Mouse (Mus musculus) ovary, postnatal 14 days (tissue): ENCODE measurements around the gene Alg2.
A peak's percentile ranks its signal among the peaks of the same experiment; 100 is the strongest.

Experiments
- DNase-seq: peaks from one replicate; pipeline ENCODE4 v3.0.0; 2022; ENCODE audit warnings: low spot score

Alg2 gene

GRCm38 (mm10) chr4:47473968-47474729, at the start of gene Alg2, which contains the start of gene Sec61b:
Gene Alg2, minus strand, starts transcription at chr4:47474333.
Gene Sec61b, plus strand, starts transcription at chr4:47474658.
- peak; percentile 88 for DNase-seq

- peak; percentile 24 for DNase-seq
These were observed 47.9 kb upstream of the Alg2 start for GRCm38 (mm10) chr4:47521884-47522605.

GRCm38 (mm10) chr4:47520076-47520475, 45.9 kb upstream of the Alg2 start:
- DNase-seq: no peak

GRCm38 (mm10) chr4:47518551-47519181, 44.5 kb upstream of the Alg2 start:
- DNase-seq: no peak

GRCm38 (mm10) chr4:47504841-47505517, 30.8 kb upstream of the Alg2 start:
- DNase-seq: no peak

- DNase-seq: no peak
These were observed 28.9 kb upstream of the Alg2 start for GRCm38 (mm10) chr4:47503045-47503444.

GRCm38 (mm10) chr4:47502546-47502971, 28.4 kb upstream of the Alg2 start:
- peak; percentile 33 for DNase-seq

- DNase-seq: no peak
These were observed 25.0 kb upstream of the Alg2 start for GRCm38 (mm10) chr4:47499121-47499545.

- no peak for DNase-seq
These were observed 23.8 kb upstream of the Alg2 start for GRCm38 (mm10) chr4:47497811-47498385.

GRCm38 (mm10) chr4:47494686-47495085, 20.6 kb upstream of the Alg2 start:
- no peak for DNase-seq

- no peak for DNase-seq
These were observed 20.0 kb upstream of the Alg2 start for GRCm38 (mm10) chr4:47494137-47494536.

GRCm38 (mm10) chr4:47493456-47493855, 19.3 kb upstream of the Alg2 start:
- DNase-seq: no peak

- no peak for DNase-seq
These were observed 18.4 kb upstream of the Alg2 start for GRCm38 (mm10) chr4:47492311-47493086.

- no peak for DNase-seq
These were observed 17.1 kb upstream of the Alg2 start for GRCm38 (mm10) chr4:47491243-47491642.

- DNase-seq: no peak
These were observed 6.4 kb upstream of the Alg2 start for GRCm38 (mm10) chr4:47480576-47480975.

GRCm38 (mm10) chr4:47480095-47480494, 6.0 kb upstream of the Alg2 start:
- no peak for DNase-seq

GRCm38 (mm10) chr4:47477539-47477938, 3.4 kb upstream of the Alg2 start:
- DNase-seq: no peak

GRCm38 (mm10) chr4:47474730-47475643, 854 bp upstream of the Alg2 start:
- no peak for DNase-seq

GRCm38 (mm10) chr4:47473586-47473967, 556 bp downstream of the Alg2 start:
- DNase-seq: no peak

GRCm38 (mm10) chr4:47467196-47467595, 6.9 kb downstream of the Alg2 start:
- no peak for DNase-seq
